Mouse (Mus musculus): ENCODE measurements around the gene Oxt. TPM values are rescaled to one million over a fixed set of nuclear protein-coding genes. Genes with fewer than 3 reads are reported as not detected.

Gene Oxt
- polyA plus RNA-seq, 1 experiment from 2014 or later = not detected

GRCm38 (mm10) chr2:130602195-130602594, 26.2 kb downstream of the Oxt start:
- Histone ChIP-seq H3K9me3 (ENCODE audit: control insufficient read depth, low read length) (no peaks in the 10 kb centered on the region), H3K4me2 (ENCODE audit: low read depth, low read length) (no peak overlapping the region), H3K4me3 (ENCODE audit: low read depth, low read length) (no peak overlapping the region), H3K9ac (replicated peaks; ENCODE audit: low read depth, low read length) (no peak overlapping the region), H3K36me3 (ENCODE audit: control insufficient read depth, insufficient read depth, low read length) (peaks cover 26% of the 10 kb centered on the region), H3K27ac (ENCODE audit: low read depth, low read length) (no peak overlapping the region), H3K4me1 (ENCODE audit: control insufficient read depth, insufficient read depth, low read length) (no peaks in the 10 kb centered on the region), H3K27me3 (ENCODE audit: control insufficient read depth, insufficient read depth, low read length) (no peaks in the 10 kb centered on the region)
- ATAC-seq (ENCODE audit: low read depth) = no peak
- 80% methylated on average over 4 of the region's 4 CpGs for WGBS

GRCm38 (mm10) chr2:130613091-130613490, 37.1 kb downstream of the Oxt start:
- Histone ChIP-seq H3K9ac (replicated peaks; ENCODE audit: low read depth, low read length) (no peak overlapping the region), H3K4me2 (ENCODE audit: low read depth, low read length) (no peak overlapping the region), H3K9me3 (ENCODE audit: control insufficient read depth, low read length) (no peaks in the 10 kb centered on the region), H3K27me3 (ENCODE audit: control insufficient read depth, insufficient read depth, low read length) (no peaks in the 10 kb centered on the region), H3K4me1 (ENCODE audit: control insufficient read depth, insufficient read depth, low read length) (no peaks in the 10 kb centered on the region), H3K27ac (ENCODE audit: low read depth, low read length) (no peak overlapping the region), H3K36me3 (ENCODE audit: control insufficient read depth, insufficient read depth, low read length) (peaks cover 24% of the 10 kb centered on the region), H3K4me3 (ENCODE audit: low read depth, low read length) (no peak overlapping the region)
- 68% methylated on average over 3 of the region's 3 CpGs for WGBS
- ATAC-seq (ENCODE audit: low read depth) = no peak

- no peak overlapping the region for H3K9ac ChIP-seq (replicated peaks; ENCODE audit: low read depth, low read length)
- 95% methylated on average over 7 of the region's 7 CpGs for WGBS
- no peak for ATAC-seq (ENCODE audit: low read depth)
Measured at GRCm38 (mm10) chr2:130618972-130619371, 43.0 kb downstream of the Oxt start.

More at GRCm38 (mm10) chr2:130618972-130619371, 43.0 kb downstream of the Oxt start:
- Histone ChIP-seq H3K27me3 (ENCODE audit: control insufficient read depth, insufficient read depth, low read length) (no peaks in the 10 kb centered on the region), H3K27ac (ENCODE audit: low read depth, low read length) (no peak overlapping the region), H3K9me3 (ENCODE audit: control insufficient read depth, low read length) (no peaks in the 10 kb centered on the region), H3K4me3 (ENCODE audit: low read depth, low read length) (no peak overlapping the region), H3K36me3 (ENCODE audit: control insufficient read depth, insufficient read depth, low read length) (peaks cover 22% of the 10 kb centered on the region), H3K4me1 (ENCODE audit: control insufficient read depth, insufficient read depth, low read length) (no peaks in the 10 kb centered on the region), H3K4me2 (ENCODE audit: low read depth, low read length) (no peak overlapping the region)

Small RNAs within 50 kb of the gene (microRNA-seq; reads per million reads assigned to microRNA genes)
- not detected for gene Gm23876

Other genes with a start within 250 kb of the Oxt start
- 11.7 and 24.1 TPM in 2 replicates for gene Cpxm1, start 178.6 kb upstream of the Oxt start, polyA plus RNA-seq (2014; fragmentation: Nextera tagmentation; extraction: Ambion mirVana)
- gene Gm28372, start 170.9 kb upstream of the Oxt start, polyA plus RNA-seq (2014; fragmentation: Nextera tagmentation; extraction: Ambion mirVana) = 0.23 and 0.28 TPM in 2 replicates
- gene 1700020A23Rik, start 170.9 kb upstream of the Oxt start, polyA plus RNA-seq (2014; fragmentation: Nextera tagmentation; extraction: Ambion mirVana) = 0.91 TPM in 1 of 2 replicates, not detected in the other
- not detected in 2 replicates for gene Tmem239, start 169.7 kb upstream of the Oxt start, polyA plus RNA-seq (2014; fragmentation: Nextera tagmentation; extraction: Ambion mirVana)
- gene Vps16, start 151.8 kb upstream of the Oxt start, polyA plus RNA-seq (2014; fragmentation: Nextera tagmentation; extraction: Ambion mirVana) = 76.4 and 81.7 TPM in 2 replicates
- 10.8 and 11.5 TPM in 2 replicates for gene Pced1a, start 151.5 kb upstream of the Oxt start, polyA plus RNA-seq (2014; fragmentation: Nextera tagmentation; extraction: Ambion mirVana)
- 164 and 165 TPM in 2 replicates for gene Ptpra, start 125.9 kb upstream of the Oxt start, polyA plus RNA-seq (2014; fragmentation: Nextera tagmentation; extraction: Ambion mirVana)
- 101 and 110 TPM in 2 replicates for gene Mrps26, start 12.4 kb upstream of the Oxt start, polyA plus RNA-seq (2014; fragmentation: Nextera tagmentation; extraction: Ambion mirVana)
- gene Avp, start 6.4 kb downstream of the Oxt start, polyA plus RNA-seq (2014; fragmentation: Nextera tagmentation; extraction: Ambion mirVana) = 0.39 and 0.68 TPM in 2 replicates
- gene Fastkd5, start 53.9 kb downstream of the Oxt start, polyA plus RNA-seq (2014; fragmentation: Nextera tagmentation; extraction: Ambion mirVana) = 12.4 and 14.6 TPM in 2 replicates
- gene Ubox5, start 53.9 kb downstream of the Oxt start, polyA plus RNA-seq (2014; fragmentation: Nextera tagmentation; extraction: Ambion mirVana) = 11.3 and 12.5 TPM in 2 replicates
- 6.2 and 8.4 TPM in 2 replicates for gene Lzts3, start 66.6 kb downstream of the Oxt start, polyA plus RNA-seq (2014; fragmentation: Nextera tagmentation; extraction: Ambion mirVana)
- gene Ddrgk1, start 88.5 kb downstream of the Oxt start, polyA plus RNA-seq (2014; fragmentation: Nextera tagmentation; extraction: Ambion mirVana) = 75.0 and 77.0 TPM in 2 replicates
- gene Itpa, start 91.4 kb downstream of the Oxt start, polyA plus RNA-seq (2014; fragmentation: Nextera tagmentation; extraction: Ambion mirVana) = 116 and 117 TPM in 2 replicates
- gene Slc4a11, start 121.3 kb downstream of the Oxt start, polyA plus RNA-seq (2014; fragmentation: Nextera tagmentation; extraction: Ambion mirVana) = 0.37 and 0.50 TPM in 2 replicates

Data from neural tube, embryonic 14.5 days (tissue).